Mouse (Mus musculus) cortical plate, adult 2 months (tissue): Measurements from ENCODE around the gene Zfhx3.

Experiments
- CTCF ChIP-seq: fragments of 200-500 bp; IDR thresholded peaks from 2 replicates; pipeline ENCODE4 v1.5.1; 2011; ENCODE audit warnings: mild to moderate bottlenecking, control low read depth, low read length; ENCODE audit not compliant: insufficient read depth; ENCODE audit errors: extremely low read depth
- POLR2A ChIP-seq: fragments of 200-500 bp; IDR thresholded peaks from 2 replicates; pipeline ENCODE4 v1.6.1; 2011; ENCODE audit warnings: mild to moderate bottlenecking, low read length, control low read depth; ENCODE audit not compliant: insufficient read depth; ENCODE audit errors: extremely low read depth

DNA sequence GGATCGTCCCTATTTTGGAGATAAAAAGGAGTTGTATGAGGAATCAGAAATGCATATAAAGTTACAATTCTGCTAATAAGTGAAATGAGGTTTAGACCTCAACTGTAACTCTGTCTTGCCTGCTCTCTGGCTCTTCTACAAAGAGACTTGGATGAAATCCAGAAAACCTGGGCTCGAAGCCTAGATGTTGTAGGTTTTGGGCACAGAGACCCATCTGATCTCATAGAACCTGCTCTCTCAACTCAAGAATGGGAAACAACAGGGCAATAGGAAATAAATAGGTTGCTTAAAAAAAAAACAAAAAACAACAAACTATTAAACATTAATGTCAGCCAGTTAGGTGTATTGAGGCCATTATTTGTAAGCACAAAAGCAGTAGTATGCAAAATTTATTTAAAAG lies 182.6 kb downstream of the Zfhx3 start:
- no peak for TF ChIP-seq POLR2A
- no peak for TF ChIP-seq CTCF
